Mouse (Mus musculus): ENCODE results near the gene Wasl. TPM values are rescaled to one million over a fixed set of nuclear protein-coding genes. Genes with fewer than 3 reads are reported as not detected.

Wasl gene
- total RNA-seq, 1 experiment = 20.3 TPM

- H3K9me3 ChIP-seq (ENCODE audit: control insufficient read depth, insufficient read depth, low read depth, low read length) = no peaks in the 10 kb centered on the region
- H3K9ac ChIP-seq (ENCODE audit: insufficient read depth, low read depth, low read length, poor library complexity, severe bottlenecking) = no peak overlapping the region
- H3K27ac ChIP-seq (ENCODE audit: insufficient read depth, low read depth, low read length, poor library complexity, severe bottlenecking) = no peak overlapping the region
- DNase-seq (ENCODE audit: low read depth, low spot score) = no peak
- no peaks in the 10 kb centered on the region for H3K36me3 ChIP-seq (ENCODE audit: control insufficient read depth, insufficient read depth, low read length, poor library complexity, severe bottlenecking)
- in situ Hi-C loops (cut with MboI; ENCODE audit: low sequenced_read_pairs in 2 of 2, unreplicated experiment in 2 of 2) = no loop called here
- TF ChIP-seq ZC3H11A (IDR thresholded peaks at IDR 0.05; ENCODE audit: borderline replicate concordance, low read depth, low read length) (no peak), CHD2 (IDR thresholded peaks at IDR 0.05; ENCODE audit: low read depth, low read length) (no peak), MAFK (IDR thresholded peaks at IDR 0.05; ENCODE audit: insufficient read depth, low read depth, low read length) (no peak), ZNF384 (IDR thresholded peaks at IDR 0.05; ENCODE audit: low read depth, low read length) (no peak), HCFC1 (IDR thresholded peaks at IDR 0.05; ENCODE audit: borderline replicate concordance, insufficient read depth, low read length) (no peak)
- H3K4me1 ChIP-seq (ENCODE audit: control insufficient read depth in 2 of 2, insufficient read depth in 2 of 2, low read length in 2 of 2, poor library complexity in 1 of 2) = no peaks in the 10 kb centered on the region
- no peak overlapping the region for H3K4me3 ChIP-seq (ENCODE audit: insufficient read depth in 1 of 2, low read depth in 1 of 2, low read length in 2 of 2, poor library complexity in 1 of 2, severe bottlenecking in 1 of 2)
Measured at GRCm38 (mm10) chr6:24572431-24572830, 92.4 kb downstream of the Wasl start.

GRCm38 (mm10) chr6:24571126-24571525 is 93.7 kb downstream of the Wasl start:
- TF ChIP-seq HCFC1 (IDR thresholded peaks at IDR 0.05; ENCODE audit: borderline replicate concordance, insufficient read depth, low read length) = no peak
- TF ChIP-seq MAFK (IDR thresholded peaks at IDR 0.05; ENCODE audit: insufficient read depth, low read depth, low read length) = no peak
- no peak for TF ChIP-seq CHD2 (IDR thresholded peaks at IDR 0.05; ENCODE audit: low read depth, low read length)
- TF ChIP-seq ZC3H11A (IDR thresholded peaks at IDR 0.05; ENCODE audit: borderline replicate concordance, low read depth, low read length) = no peak
- no peak for TF ChIP-seq ZNF384 (IDR thresholded peaks at IDR 0.05; ENCODE audit: low read depth, low read length)
- Histone ChIP-seq H3K27ac (ENCODE audit: insufficient read depth, low read depth, low read length, poor library complexity, severe bottlenecking) (no peak overlapping the region), H3K9me3 (ENCODE audit: control insufficient read depth, insufficient read depth, low read depth, low read length) (no peaks in the 10 kb centered on the region), H3K4me1 (ENCODE audit: control insufficient read depth in 2 of 2, insufficient read depth in 2 of 2, low read length in 2 of 2, poor library complexity in 1 of 2) (no peaks in the 10 kb centered on the region), H3K36me3 (ENCODE audit: control insufficient read depth, insufficient read depth, low read length, poor library complexity, severe bottlenecking) (no peaks in the 10 kb centered on the region), H3K9ac (ENCODE audit: insufficient read depth, low read depth, low read length, poor library complexity, severe bottlenecking) (no peak overlapping the region), H3K4me3 (ENCODE audit: insufficient read depth in 1 of 2, low read depth in 1 of 2, low read length in 2 of 2, poor library complexity in 1 of 2, severe bottlenecking in 1 of 2) (no peak overlapping the region)
- in situ Hi-C loops (cut with MboI; ENCODE audit: low sequenced_read_pairs in 2 of 2, unreplicated experiment in 2 of 2) = no loop called here
- no peak for DNase-seq (ENCODE audit: low read depth, low spot score)

- in situ Hi-C loops (cut with MboI; ENCODE audit: low sequenced_read_pairs in 2 of 2, unreplicated experiment in 2 of 2) = no loop called here
- Histone ChIP-seq H3K27ac (ENCODE audit: insufficient read depth, low read depth, low read length, poor library complexity, severe bottlenecking) (no peak overlapping the region), H3K4me1 (ENCODE audit: control insufficient read depth in 2 of 2, insufficient read depth in 2 of 2, low read length in 2 of 2, poor library complexity in 1 of 2) (no peaks in the 10 kb centered on the region), H3K9ac (ENCODE audit: insufficient read depth, low read depth, low read length, poor library complexity, severe bottlenecking) (no peak overlapping the region), H3K9me3 (ENCODE audit: control insufficient read depth, insufficient read depth, low read depth, low read length) (no peaks in the 10 kb centered on the region), H3K4me3 (ENCODE audit: insufficient read depth in 1 of 2, low read depth in 1 of 2, low read length in 2 of 2, poor library complexity in 1 of 2, severe bottlenecking in 1 of 2) (no peak overlapping the region), H3K36me3 (ENCODE audit: control insufficient read depth, insufficient read depth, low read length, poor library complexity, severe bottlenecking) (no peaks in the 10 kb centered on the region)
- DNase-seq (ENCODE audit: low read depth, low spot score) = no peak
- TF ChIP-seq CHD2 (IDR thresholded peaks at IDR 0.05; ENCODE audit: low read depth, low read length) (no peak), ZNF384 (IDR thresholded peaks at IDR 0.05; ENCODE audit: low read depth, low read length) (no peak), HCFC1 (IDR thresholded peaks at IDR 0.05; ENCODE audit: borderline replicate concordance, insufficient read depth, low read length) (no peak), MAFK (IDR thresholded peaks at IDR 0.05; ENCODE audit: insufficient read depth, low read depth, low read length) (no peak), ZC3H11A (IDR thresholded peaks at IDR 0.05; ENCODE audit: borderline replicate concordance, low read depth, low read length) (no peak)
Measured at GRCm38 (mm10) chr6:24570278-24570677, 94.5 kb downstream of the Wasl start.

GRCm38 (mm10) chr6:24569711-24570110 is 95.1 kb downstream of the Wasl start:
- DNase-seq (ENCODE audit: low read depth, low spot score) = no peak
- no peak overlapping the region for H3K4me3 ChIP-seq (ENCODE audit: insufficient read depth in 1 of 2, low read depth in 1 of 2, low read length in 2 of 2, poor library complexity in 1 of 2, severe bottlenecking in 1 of 2)
- H3K27ac ChIP-seq (ENCODE audit: insufficient read depth, low read depth, low read length, poor library complexity, severe bottlenecking) = no peak overlapping the region
- H3K9ac ChIP-seq (ENCODE audit: insufficient read depth, low read depth, low read length, poor library complexity, severe bottlenecking) = no peak overlapping the region
- in situ Hi-C loops (cut with MboI; ENCODE audit: low sequenced_read_pairs in 2 of 2, unreplicated experiment in 2 of 2) = no loop called here
- H3K9me3 ChIP-seq (ENCODE audit: control insufficient read depth, insufficient read depth, low read depth, low read length) = no peaks in the 10 kb centered on the region
- no peaks in the 10 kb centered on the region for H3K4me1 ChIP-seq (ENCODE audit: control insufficient read depth in 2 of 2, insufficient read depth in 2 of 2, low read length in 2 of 2, poor library complexity in 1 of 2)
- H3K36me3 ChIP-seq (ENCODE audit: control insufficient read depth, insufficient read depth, low read length, poor library complexity, severe bottlenecking) = no peaks in the 10 kb centered on the region
- TF ChIP-seq ZNF384 (IDR thresholded peaks at IDR 0.05; ENCODE audit: low read depth, low read length) = no peak
- no peak for TF ChIP-seq MAFK (IDR thresholded peaks at IDR 0.05; ENCODE audit: insufficient read depth, low read depth, low read length)
- TF ChIP-seq ZC3H11A (IDR thresholded peaks at IDR 0.05; ENCODE audit: borderline replicate concordance, low read depth, low read length) = no peak
- no peak for TF ChIP-seq CHD2 (IDR thresholded peaks at IDR 0.05; ENCODE audit: low read depth, low read length)
- no peak for TF ChIP-seq HCFC1 (IDR thresholded peaks at IDR 0.05; ENCODE audit: borderline replicate concordance, insufficient read depth, low read length)

- Histone ChIP-seq H3K4me3 (ENCODE audit: insufficient read depth in 1 of 2, low read depth in 1 of 2, low read length in 2 of 2, poor library complexity in 1 of 2, severe bottlenecking in 1 of 2) (no peak overlapping the region), H3K4me1 (ENCODE audit: control insufficient read depth in 2 of 2, insufficient read depth in 2 of 2, low read length in 2 of 2, poor library complexity in 1 of 2) (no peaks in the 10 kb centered on the region), H3K9me3 (ENCODE audit: control insufficient read depth, insufficient read depth, low read depth, low read length) (no peaks in the 10 kb centered on the region), H3K36me3 (ENCODE audit: control insufficient read depth, insufficient read depth, low read length, poor library complexity, severe bottlenecking) (no peaks in the 10 kb centered on the region), H3K9ac (ENCODE audit: insufficient read depth, low read depth, low read length, poor library complexity, severe bottlenecking) (no peak overlapping the region), H3K27ac (ENCODE audit: insufficient read depth, low read depth, low read length, poor library complexity, severe bottlenecking) (no peak overlapping the region)
- in situ Hi-C loops (cut with MboI; ENCODE audit: low sequenced_read_pairs in 2 of 2, unreplicated experiment in 2 of 2) = no loop called here
- no peak for DNase-seq (ENCODE audit: low read depth, low spot score)
- no peak for TF ChIP-seq ZNF384 (IDR thresholded peaks at IDR 0.05; ENCODE audit: low read depth, low read length)
- TF ChIP-seq CHD2 (IDR thresholded peaks at IDR 0.05; ENCODE audit: low read depth, low read length) = no peak
- TF ChIP-seq HCFC1 (IDR thresholded peaks at IDR 0.05; ENCODE audit: borderline replicate concordance, insufficient read depth, low read length) = no peak
- no peak for TF ChIP-seq ZC3H11A (IDR thresholded peaks at IDR 0.05; ENCODE audit: borderline replicate concordance, low read depth, low read length)
- no peak for TF ChIP-seq MAFK (IDR thresholded peaks at IDR 0.05; ENCODE audit: insufficient read depth, low read depth, low read length)
Measured at GRCm38 (mm10) chr6:24568963-24569362, 95.8 kb downstream of the Wasl start.

Measured in ES-E14 (cell line).